Mouse (Mus musculus) CH12.LX (cell line): ENCODE data around the gene Lhfp.

Experiments
- BHLHE40 ChIP-seq: IDR thresholded peaks from 2 replicates; pipeline ENCODE4 v1.6.1; 2011; ENCODE audit warnings: mild to moderate bottlenecking, low read depth, low read length, improper control_type of control experiment
- CTCF ChIP-seq, 2 experiments: IDR thresholded peaks in 1 of 2; conservative IDR thresholded peaks in 1 of 2; 2 replicates each; pipeline ENCODE4 v1.5.1; 2011 to 2012; ENCODE audit warnings: low read depth in 2 of 2, low read length in 2 of 2, improper control_type of control experiment in 1 of 2, inconsistent platforms in 1 of 2, mild to moderate bottlenecking in 1 of 2, moderate library complexity in 1 of 2
- MAX ChIP-seq: IDR thresholded peaks from 2 replicates; pipeline ENCODE4 v1.6.1; 2011; ENCODE audit warnings: low read length, improper control_type of control experiment
- MYC ChIP-seq: IDR thresholded peaks from 2 replicates; pipeline ENCODE4 v1.6.1; 2011; ENCODE audit warnings: low read depth, mild to moderate bottlenecking, improper control_type of control experiment, low read length
- USF1 ChIP-seq: IDR thresholded peaks from 2 replicates; pipeline ENCODE4 v1.6.1; 2014; ENCODE audit warnings: low read depth, mild to moderate bottlenecking, inconsistent platforms, low read length, improper control_type of control experiment

DNA sequence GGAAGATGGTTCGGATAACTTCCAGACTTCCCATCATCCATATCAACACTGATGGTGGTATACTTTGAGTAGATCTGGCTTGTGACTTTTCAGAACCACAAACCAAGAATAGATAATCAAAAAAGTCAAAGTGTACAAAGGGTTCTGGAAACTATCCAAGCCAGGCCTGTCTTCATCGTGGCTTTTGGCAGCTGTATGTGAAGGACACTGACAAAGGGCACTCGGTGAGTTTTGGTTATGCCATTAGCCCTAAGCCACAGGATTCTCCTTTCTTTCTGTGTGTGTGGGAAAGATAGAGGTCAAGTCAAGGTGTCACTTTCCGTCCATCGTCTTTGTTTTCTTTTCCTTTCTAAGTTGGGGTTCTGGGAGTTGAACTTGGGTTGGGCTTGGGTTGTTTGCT is 42.4 kb downstream of the Lhfp start:
- TF ChIP-seq USF1 (no peak), CTCF (conservative IDR thresholded peaks at IDR 0.05 in 1 of 2, IDR thresholded peaks at IDR 0.05 in 1 of 2; ENCODE audit: low read depth in 2 of 2, low read length in 2 of 2) (no peak), MAX (no peak), MYC (no peak), BHLHE40 (no peak)
